Mouse (Mus musculus) midbrain, postnatal 0 days (tissue): ENCODE data around the gene Syt1. TPM values are rescaled to one million over a fixed set of nuclear protein-coding genes. Genes with fewer than 3 reads are reported as not detected.

Source experiments
- ATAC-seq: fragments of 200-750 bp; cut with Nextera tagmentation; 2 replicates; pipeline ENCODE4 v1.8.0; 2017; ENCODE audit warnings: moderate number of reproducible peaks, mild to moderate bottlenecking, moderate TSS enrichment, moderate library complexity; ENCODE audit not compliant: low FRiP score
- DNase-seq: peaks from one replicate; pipeline ENCODE4 v3.0.0-alpha.2; 2015; ENCODE audit warnings: low spot score
- H3K27ac ChIP-seq: fragments of 300-500 bp; sonication (generic); 2 replicates; pipeline ENCODE4 v1.5.1; 2014; ENCODE audit warnings: low read depth, mild to moderate bottlenecking, low read length, mixed read lengths
- H3K27me3 ChIP-seq: fragments of 300-500 bp; sonication (generic); 2 replicates; pipeline ENCODE4 v1.6.1; 2014; ENCODE audit warnings: low read length, control low read depth, mixed read lengths; ENCODE audit not compliant: insufficient read depth
- H3K36me3 ChIP-seq: fragments of 300-500 bp; sonication (generic); 2 replicates; pipeline ENCODE4 v1.6.1; 2014; ENCODE audit warnings: low read length, control low read depth, mixed read lengths; ENCODE audit not compliant: insufficient read depth
- H3K4me1 ChIP-seq: fragments of 300-500 bp; sonication (generic); 2 replicates; pipeline ENCODE4 v1.6.1; 2014; ENCODE audit warnings: mild to moderate bottlenecking, control low read depth, antibody characterized with exemption, low read length, mixed read lengths; ENCODE audit not compliant: insufficient read depth
- H3K4me2 ChIP-seq: fragments of 300-500 bp; sonication (generic); 2 replicates; pipeline ENCODE4 v1.6.1; 2014; ENCODE audit warnings: low read depth, mild to moderate bottlenecking, low read length, mixed read lengths; ENCODE audit not compliant: poor library complexity, severe bottlenecking
- H3K4me3 ChIP-seq: fragments of 300-500 bp; sonication (generic); 2 replicates; pipeline ENCODE4 v1.5.1; 2014; ENCODE audit warnings: low read depth, mild to moderate bottlenecking, low read length, moderate library complexity
- H3K9ac ChIP-seq: fragments of 300-500 bp; sonication (generic); replicated peaks from 2 replicates; pipeline ENCODE4 v1.6.1; 2014; ENCODE audit warnings: mild to moderate bottlenecking, low read length, moderate library complexity, mixed read lengths; ENCODE audit not compliant: poor library complexity, severe bottlenecking
- H3K9me3 ChIP-seq: fragments of 300-500 bp; sonication (generic); 2 replicates; pipeline ENCODE4 v1.6.1; 2016; ENCODE audit warnings: low read length, control low read depth
- CTCF ChIP-seq: IDR thresholded peaks from 2 replicates; pipeline ENCODE4 v1.5.1; 2016; ENCODE audit warnings: antibody characterized with exemption, mild to moderate bottlenecking
- WGBS: fragments of 180-500 bp; shearing (Covaris S2); extraction: QIAGEN DNeasy Blood & Tissue Kit; methylation state at CpG from one replicate; pipeline ENCODE4 v1.1.7; 2014; 5-methylcytosine and 5-hydroxymethylcytosine counted together
- polyA plus RNA-seq: library from polyadenylated mRNA; unstranded; fragments of >200 nt; fragmentation: Nextera tagmentation; extraction: Ambion mirVana; gene quantifications from 2 replicates; pipeline ENCODE4 v1.2.1, GENCODE M21; 2015
- total RNA-seq: library from RNA; depleted of rRNA; stranded (reverse); fragments of >200 nt; gene quantifications from 2 replicates; pipeline ENCODE4 v1.2.3, GENCODE M21; 2014

Gene Syt1
- total and polyA plus RNA-seq, 2 experiments from 2014 or later, result 111 to 141 TPM

- WGBS, result 80% methylated on average over 5 of the region's 5 CpGs
- H3K27ac ChIP-seq, result no peak overlapping the region
- no peak overlapping the region for H3K4me3 ChIP-seq
- H3K9ac ChIP-seq, result no peak overlapping the region
- H3K4me1 ChIP-seq, result no peaks in the 10 kb centered on the region
- H3K9me3 ChIP-seq, result no peaks in the 10 kb centered on the region
- TF ChIP-seq CTCF, result no peak
- H3K36me3 ChIP-seq, result no peaks in the 10 kb centered on the region
- ATAC-seq (no peak), DNase-seq (no peak)
- H3K4me2 ChIP-seq, result no peak overlapping the region
- H3K27me3 ChIP-seq, result no peaks in the 10 kb centered on the region
These were observed 390.9 kb downstream of the Syt1 start for GRCm38 (mm10) chr10:108619861-108620260.

- Histone ChIP-seq H3K4me3 (no peak overlapping the region), H3K36me3 (no peaks in the 10 kb centered on the region), H3K4me2 (no peak overlapping the region), H3K9ac (no peak overlapping the region), H3K27me3 (no peaks in the 10 kb centered on the region), H3K4me1 (no peaks in the 10 kb centered on the region), H3K9me3 (no peaks in the 10 kb centered on the region), H3K27ac (no peak overlapping the region)
- no peak for DNase-seq
- no peak for TF ChIP-seq CTCF
- ATAC-seq, result no peak
- WGBS, result 96% methylated on average over 5 of the region's 5 CpGs
These were observed 391.6 kb downstream of the Syt1 start for GRCm38 (mm10) chr10:108619217-108619616.

DNA sequence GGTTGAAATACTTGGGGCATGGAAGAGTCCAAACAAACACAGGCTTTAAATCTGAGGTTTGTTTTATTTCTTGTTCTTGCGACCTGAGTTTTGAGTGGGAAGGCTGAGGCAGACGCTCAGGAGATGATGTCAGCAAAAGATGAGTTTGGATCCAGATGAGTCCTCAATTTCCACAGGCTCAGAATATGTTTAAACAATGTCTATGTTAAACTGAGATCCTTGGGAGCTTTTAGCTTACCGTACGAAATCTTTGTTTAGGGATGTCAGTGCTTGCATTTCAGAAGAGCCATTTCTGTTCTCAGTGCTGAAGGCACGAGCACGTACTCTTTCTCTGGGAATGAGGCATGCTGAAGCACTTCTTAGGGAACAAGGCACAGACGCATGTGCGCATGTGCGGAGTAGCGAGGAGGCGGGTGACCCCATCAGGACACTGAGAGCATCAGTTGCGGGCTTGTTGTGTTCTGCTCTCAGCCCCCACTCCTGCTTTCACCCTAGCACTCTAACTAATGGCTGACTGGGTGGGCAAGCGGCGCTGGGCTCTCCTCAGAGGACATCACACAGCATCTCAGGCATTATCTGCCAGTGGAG lies 400.6 kb downstream of the Syt1 start:
- Histone ChIP-seq H3K9me3 (no peaks in the 10 kb centered on the region), H3K4me3 (no peak overlapping the region), H3K4me1 (no peaks in the 10 kb centered on the region), H3K4me2 (no peak overlapping the region), H3K27ac (no peak overlapping the region), H3K9ac (no peak overlapping the region), H3K36me3 (no peaks in the 10 kb centered on the region), H3K27me3 (no peaks in the 10 kb centered on the region)
- 67% methylated on average over 14 of the region's 14 CpGs for WGBS
- TF ChIP-seq CTCF, result no peak
- DNase-seq (no peak), ATAC-seq (no peak)

DNA sequence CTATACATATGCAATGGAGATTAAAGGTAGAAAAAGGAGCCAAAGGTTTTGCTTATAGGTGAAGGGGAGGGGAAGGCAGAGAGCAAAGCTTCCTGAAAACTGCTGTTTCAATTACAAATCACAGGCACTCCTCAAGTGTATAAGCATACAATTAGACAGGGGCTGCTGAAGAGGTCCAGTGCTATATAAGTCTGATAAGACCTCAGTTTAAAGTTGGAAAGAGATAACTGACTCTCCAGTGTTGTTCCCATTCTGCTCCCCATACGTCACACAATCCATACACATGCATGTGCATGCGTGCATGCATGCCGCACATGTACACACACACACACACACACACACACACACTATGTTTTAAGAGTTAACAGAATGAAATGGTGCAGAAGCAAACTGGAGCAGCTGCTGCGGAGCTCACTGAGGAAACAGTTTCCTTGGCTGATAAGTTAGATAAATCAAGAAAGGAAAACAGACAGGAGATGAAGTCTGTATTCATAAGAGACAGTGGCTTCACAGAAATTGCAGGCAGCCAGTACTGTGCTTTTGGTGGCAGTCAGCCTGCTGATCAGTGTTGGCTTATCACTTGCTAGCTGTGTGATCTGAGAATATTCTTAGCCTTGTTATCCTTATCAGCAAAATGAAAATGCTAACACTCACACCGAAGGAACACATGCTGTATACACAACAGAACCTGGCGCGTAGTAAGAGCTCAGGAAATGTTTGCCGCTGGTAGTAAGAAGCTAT lies 408.9 kb downstream of the Syt1 start:
- ATAC-seq (no peak), DNase-seq (no peak)
- no peak for TF ChIP-seq CTCF
- H3K9ac ChIP-seq, result no peak overlapping the region
- no peaks in the 10 kb centered on the region for H3K27me3 ChIP-seq
- H3K4me1 ChIP-seq, result no peaks in the 10 kb centered on the region
- H3K4me2 ChIP-seq, result no peak overlapping the region
- H3K4me3 ChIP-seq, result no peak overlapping the region
- H3K27ac ChIP-seq, result no peak overlapping the region
- H3K36me3 ChIP-seq, result no peaks in the 10 kb centered on the region; the same call in 1 of the 2 replicates
- H3K9me3 ChIP-seq, result no peaks in the 10 kb centered on the region
- 85% methylated on average over 8 of the region's 8 CpGs for WGBS

DNA sequence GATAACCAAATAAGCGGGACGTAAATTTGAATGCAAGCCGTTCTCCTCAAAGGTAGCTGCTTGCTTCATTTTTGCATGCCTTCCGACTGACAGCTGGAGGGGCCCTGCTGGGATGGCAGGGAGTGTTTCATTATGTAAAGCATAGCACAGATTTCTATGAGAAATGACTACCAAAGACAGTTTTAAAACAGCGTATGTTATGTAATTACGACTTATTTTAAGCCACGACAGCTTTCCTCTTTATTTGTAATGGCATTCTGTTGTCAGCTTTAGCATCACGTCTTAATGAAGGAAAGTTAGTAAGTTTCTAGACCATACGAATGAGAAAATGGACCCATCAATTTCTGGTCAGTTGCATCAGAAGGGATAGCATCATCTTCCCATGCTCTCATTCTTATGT lies 410.1 kb downstream of the Syt1 start:
- H3K4me1 ChIP-seq, result no peaks in the 10 kb centered on the region
- TF ChIP-seq CTCF, result no peak
- no peaks in the 10 kb centered on the region for H3K27me3 ChIP-seq
- ATAC-seq (no peak), DNase-seq (no peak)
- no peak overlapping the region for H3K9ac ChIP-seq
- no peaks in the 10 kb centered on the region; the same call in 1 of the 2 replicates for H3K36me3 ChIP-seq
- H3K4me3 ChIP-seq, result no peak overlapping the region
- 54% methylated on average over 9 of the region's 9 CpGs for WGBS
- H3K4me2 ChIP-seq, result no peak overlapping the region
- 0 out of 2 replicates have a peak overlapping the region, but pooled peaks have one; percentile 12 for H3K27ac ChIP-seq
- no peaks in the 10 kb centered on the region for H3K9me3 ChIP-seq

DNA sequence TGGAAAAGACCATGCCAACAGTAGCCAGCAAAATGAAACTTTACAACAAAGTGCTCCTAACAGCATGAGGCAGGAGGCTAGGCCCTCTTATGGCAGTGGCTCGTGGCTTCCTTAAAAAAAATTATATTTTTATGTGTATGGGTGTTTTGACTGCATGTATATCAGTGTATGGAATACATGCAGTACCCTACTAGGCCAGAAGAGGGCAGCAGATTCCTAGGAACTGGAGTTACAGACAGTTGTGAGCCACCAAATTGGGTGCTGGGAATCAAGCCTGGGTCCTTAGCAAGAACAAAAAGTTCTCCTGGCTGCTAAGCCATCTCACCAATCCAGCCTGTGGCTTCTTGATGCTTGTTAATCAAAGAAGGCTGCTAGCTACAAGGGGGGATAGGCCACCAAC lies 413.4 kb downstream of the Syt1 start:
- H3K9ac ChIP-seq, result no peak overlapping the region
- H3K4me1 ChIP-seq, result no peaks in the 10 kb centered on the region
- DNase-seq (no peak), ATAC-seq (no peak)
- TF ChIP-seq CTCF, result peak; percentile 58
- no peak overlapping the region for H3K27ac ChIP-seq
- H3K9me3 ChIP-seq, result no peaks in the 10 kb centered on the region
- H3K4me2 ChIP-seq, result no peak overlapping the region
- no peak overlapping the region for H3K4me3 ChIP-seq
- 84% methylated on average over 1 of the region's 1 CpGs for WGBS
- no peaks in the 10 kb centered on the region; the same call in 1 of the 2 replicates for H3K36me3 ChIP-seq
- H3K27me3 ChIP-seq, result no peaks in the 10 kb centered on the region
